Mouse (Mus musculus) B cell, adult 67 days (primary cell): ENCODE data around the gene Trim37. TPM values are rescaled to one million over a fixed set of nuclear protein-coding genes. Genes with fewer than 3 reads are reported as not detected.

ENCODE experiments used
- total RNA-seq, 2 experiments: library from RNA; stranded (reverse); gene quantifications; 4 replicates each; pipeline ENCODE4 v1.2.4; 2023

Trim37 gene
- 10 to 100 TPM; 12.4 to 12.8 TPM for total RNA-seq

DNA sequence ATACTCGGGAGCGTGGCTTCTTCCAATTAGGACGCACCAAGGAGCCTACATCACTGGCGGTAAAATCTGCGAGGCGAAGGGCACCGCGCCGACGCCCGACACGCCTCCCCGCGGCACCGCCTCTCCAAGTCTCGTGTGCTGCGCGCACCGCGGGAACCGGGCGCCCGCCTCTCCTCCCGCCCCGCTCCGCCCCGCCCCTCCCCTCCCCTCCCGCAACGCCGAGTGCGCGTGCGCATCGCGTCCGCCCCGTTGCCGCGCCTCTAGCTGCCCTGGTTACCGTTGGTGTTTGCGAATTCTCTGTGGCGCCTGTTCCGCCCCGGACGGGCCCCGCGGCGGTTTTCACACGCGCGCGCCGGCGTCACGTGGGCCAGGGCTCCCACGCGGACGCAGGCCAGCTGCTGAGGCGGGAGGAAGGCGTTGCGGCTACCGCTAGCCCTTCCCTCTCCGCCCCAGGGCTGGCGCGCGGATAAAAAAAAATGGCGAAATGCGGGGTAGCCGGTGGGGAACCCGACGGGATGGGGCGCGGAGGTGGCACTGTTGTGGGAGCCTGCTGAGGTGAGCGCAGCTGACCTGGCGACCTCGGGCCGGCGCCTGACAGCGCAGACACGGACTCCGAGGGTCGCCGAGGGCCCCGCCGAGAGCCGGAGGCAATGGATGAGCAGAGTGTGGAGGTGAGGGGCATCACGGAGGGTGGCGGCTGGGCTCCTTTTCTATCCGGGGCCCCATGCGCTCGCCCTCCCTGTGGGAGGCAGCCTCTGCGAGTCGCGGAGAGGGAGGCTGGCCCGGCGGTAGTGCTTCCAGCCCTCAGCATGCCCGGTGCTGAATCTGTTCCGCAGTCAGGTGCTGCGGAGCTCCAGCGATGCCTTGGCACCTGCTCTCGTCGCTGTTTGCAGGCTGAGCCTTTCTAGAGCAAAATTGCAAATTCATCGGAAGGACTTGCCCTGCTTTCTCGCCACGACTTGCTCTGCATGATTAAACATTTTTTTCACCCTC is at the start of gene Trim37:
TSS of gene Trim37 (plus strand) at position 254 of the 993 bp plus-strand sequence.

DNA sequence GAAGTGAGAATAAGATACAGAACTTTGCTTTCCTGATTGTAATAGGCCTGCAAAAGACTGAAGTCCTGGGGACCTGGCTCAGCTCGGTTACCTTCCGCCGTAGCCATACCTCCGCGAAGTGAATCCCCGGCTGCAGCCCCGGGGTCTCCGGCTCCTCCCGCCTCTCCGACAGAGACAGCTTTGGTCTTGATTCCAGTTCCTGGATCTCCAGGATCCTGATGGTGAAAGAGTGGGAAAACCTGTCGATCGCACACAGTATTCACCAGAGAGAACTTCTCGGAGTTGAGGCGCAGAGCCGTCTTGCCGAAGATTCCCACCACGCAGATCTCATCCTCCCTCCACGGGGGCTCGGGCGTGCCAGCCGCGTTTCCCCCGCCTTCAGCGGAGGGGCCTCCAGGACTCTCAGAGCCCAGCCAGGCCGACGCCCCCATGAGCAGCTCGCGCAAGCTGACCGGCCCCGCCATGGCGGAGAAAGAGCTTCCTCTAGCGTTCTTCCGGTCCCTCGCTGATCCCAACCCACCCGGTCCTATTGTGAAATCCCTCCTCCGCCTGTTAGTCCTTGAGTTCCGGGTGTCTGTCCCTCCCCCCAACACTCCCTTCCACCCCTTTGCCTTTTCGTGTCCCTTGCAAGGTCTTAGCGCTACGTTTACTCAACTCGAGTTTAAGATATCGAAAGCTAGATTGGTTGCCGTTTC is 40.4 kb upstream of the Trim37 start, which contains the start of gene Smg8:
TSS of gene Smg8 (minus strand) at position 485 of the 695 bp plus-strand sequence.

DNA sequence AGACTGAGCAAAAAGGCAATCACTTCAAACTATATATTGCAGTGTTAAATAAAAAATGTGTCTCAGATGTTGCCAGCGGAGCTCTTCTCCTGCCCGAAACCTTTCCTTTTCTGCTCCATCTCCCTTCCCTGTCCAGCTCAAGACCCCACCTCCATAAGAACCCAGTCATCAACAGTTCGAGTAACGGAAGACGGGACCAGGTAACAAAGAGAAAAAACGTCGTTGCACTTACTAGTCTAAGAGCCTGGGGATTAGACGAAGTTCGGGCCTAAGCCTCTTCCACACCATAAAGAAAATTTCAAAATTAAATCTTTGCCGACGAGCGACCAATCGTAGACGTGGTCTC is 18.5 kb upstream of the Trim37 start, which contains the start of gene Prr11:
TSS of gene Prr11 (minus strand) at position 300 of the 346 bp plus-strand sequence.

DNA sequence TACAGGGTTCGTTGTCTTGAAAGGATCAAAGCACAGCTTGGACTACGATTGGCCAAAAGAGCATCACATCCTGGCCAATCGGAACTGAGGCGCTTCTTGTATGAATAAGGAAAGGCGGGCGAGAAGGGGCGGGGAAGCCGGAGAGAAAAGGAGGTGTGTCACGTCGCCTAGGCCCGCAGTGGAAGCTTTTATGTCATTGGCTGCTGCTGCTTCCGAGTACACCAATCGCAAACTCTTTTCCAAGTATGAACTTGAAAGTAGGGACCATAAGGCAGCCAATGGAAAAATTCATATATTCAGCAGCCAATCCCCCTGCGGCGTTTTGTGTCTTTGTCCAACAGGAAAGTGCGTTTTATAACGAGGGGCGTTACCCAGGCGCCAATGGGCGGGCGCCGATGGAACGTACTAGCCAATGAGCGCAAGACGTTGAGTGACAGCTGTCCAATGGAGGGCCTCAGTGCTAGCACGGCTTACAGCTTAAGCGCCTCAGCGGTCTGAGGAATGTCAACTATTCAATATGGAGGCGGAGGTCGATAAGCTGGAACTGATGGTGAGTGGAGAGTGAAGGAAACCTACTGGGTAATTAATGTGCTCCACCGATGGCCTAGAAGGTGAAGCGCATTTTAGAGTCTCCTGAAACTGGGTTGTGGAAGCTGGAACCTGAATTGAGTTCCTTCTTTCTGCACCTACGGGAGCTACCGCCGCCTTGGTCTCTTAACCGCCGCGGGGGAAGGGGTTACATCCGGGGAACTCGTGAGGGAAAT is 17.9 kb upstream of the Trim37 start, which contains the start of gene Ska2:
TSS of gene Ska2 (plus strand) at position 480 of the 764 bp plus-strand sequence.

Other genes with a start within 250 kb of the Trim37 start
- gene Ypel2, start 133.4 kb upstream of the Trim37 start, total RNA-seq, result 1 to 10 TPM; 4.0 to 5.7 TPM
- gene Gdpd1, start 53.0 kb upstream of the Trim37 start, total RNA-seq, result not detected
- 10 to 100 TPM; 27.5 to 27.8 TPM for gene Smg8, start 40.3 kb upstream of the Trim37 start, total RNA-seq
- gene Prr11, start 18.4 kb upstream of the Trim37 start, total RNA-seq, result 1 to 10 TPM in 1 of 2 experiments, under 1 TPM in 1; 0.80 to 1.1 TPM
- gene Ska2, start 17.8 kb upstream of the Trim37 start, total RNA-seq, result 1 to 10 TPM; 8.2 to 9.4 TPM
- gene Ppm1e, start 231.9 kb downstream of the Trim37 start, total RNA-seq, result 1 to 10 TPM; 7.1 to 9.6 TPM